Mouse (Mus musculus) bone marrow, adult 2 months (tissue): ENCODE measurements around the gene Ust. TPM values are rescaled to one million over a fixed set of nuclear protein-coding genes. Genes with fewer than 3 reads are reported as not detected.
A peak's percentile ranks its signal among the peaks of the same experiment; 100 is the strongest.

Source experiments
- H3K27ac ChIP-seq: fragments of 200-500 bp; 2 replicates; pipeline ENCODE4 v1.5.1; 2012; ENCODE audit warnings: low read depth, mild to moderate bottlenecking, control low read depth, inconsistent platforms, low read length; ENCODE audit not compliant: control insufficient read depth, poor library complexity, insufficient read depth
- H3K4me1 ChIP-seq: fragments of 200-500 bp; 2 replicates; pipeline ENCODE4 v1.6.1; 2011; ENCODE audit warnings: low read length; ENCODE audit not compliant: control insufficient read depth, insufficient read depth
- H3K4me3 ChIP-seq: fragments of 200-500 bp; replicated peaks from 2 replicates; pipeline ENCODE3; 2011; ENCODE audit warnings: mild to moderate bottlenecking, low read depth, low read length, control low read depth; ENCODE audit not compliant: control insufficient read depth
- CTCF ChIP-seq: fragments of 200-500 bp; IDR thresholded peaks from 2 replicates; pipeline ENCODE4 v1.5.1; 2011; ENCODE audit warnings: low read length, control low read depth; ENCODE audit not compliant: control insufficient read depth, insufficient read depth
- POLR2A ChIP-seq: fragments of 200-500 bp; IDR thresholded peaks from 2 replicates; pipeline ENCODE4 v1.6.1; 2011; ENCODE audit warnings: low read depth, mild to moderate bottlenecking, control low read depth, low read length, borderline replicate concordance; ENCODE audit not compliant: control insufficient read depth
- WGBS: fragments of 180-500 bp; shearing (Covaris S2); methylation state at CpG from one replicate; pipeline ENCODE4 v1.1.7; 2018; 5-methylcytosine and 5-hydroxymethylcytosine counted together
- polyA plus RNA-seq: library from polyadenylated mRNA; stranded (reverse); fragments of >200 nt; gene quantifications from 2 replicates; pipeline ENCODE4 v1.2.4, GENCODE M21; 2011; ENCODE audit warnings: low replicate concordance; ENCODE audit not compliant: missing spikeins, insufficient read depth, insufficient read length

The Ust gene
- polyA plus RNA-seq, 1 experiment = 0.47 TPM

DNA sequence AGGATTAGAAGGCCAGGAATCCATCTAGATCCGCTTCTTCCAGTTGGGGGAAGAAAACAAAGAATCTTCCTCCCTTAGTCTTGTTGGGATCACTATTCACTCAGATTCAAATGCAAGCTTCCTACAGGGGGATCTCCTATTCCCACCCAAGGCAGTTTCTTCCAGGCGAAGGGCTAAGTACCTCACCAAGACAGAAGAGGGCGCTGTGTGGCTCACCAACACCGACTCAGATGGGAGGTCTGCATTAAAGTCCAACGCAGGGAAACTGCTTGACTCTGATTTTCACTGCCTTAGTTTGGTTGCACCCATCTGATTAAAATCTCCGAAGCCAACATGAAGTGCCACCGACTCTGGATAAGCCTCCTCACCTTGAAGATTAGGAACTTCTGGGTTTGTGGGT, 10.5 kb upstream of the Ust start:
- Histone ChIP-seq H3K27ac (no peak overlapping the region), H3K4me3 (no peak overlapping the region), H3K4me1 (no peaks in the 10 kb centered on the region)
- WGBS = 49% methylated on average over 7 of the region's 7 CpGs
- TF ChIP-seq POLR2A = no peak
- peak; percentile 27; the same call in 1 of the 2 replicates for TF ChIP-seq CTCF

DNA sequence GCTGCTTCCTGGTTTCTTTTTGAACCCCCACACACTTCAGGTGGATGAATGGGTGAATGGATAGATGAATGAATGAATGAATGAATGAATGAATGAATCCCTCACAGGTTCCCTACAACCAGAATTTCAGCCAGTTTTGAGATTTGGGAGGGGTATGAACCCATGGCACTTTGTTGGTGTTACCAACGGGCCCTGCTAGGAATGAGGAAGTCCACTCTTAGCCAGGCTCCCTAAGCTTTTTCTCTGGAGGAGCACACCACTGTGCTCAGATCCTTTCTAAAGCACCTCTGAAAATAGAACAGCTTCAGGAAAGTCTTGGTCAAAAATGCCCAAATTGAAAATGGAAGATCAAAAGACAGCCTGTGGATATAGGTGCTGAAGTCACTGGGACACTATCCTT, 6.7 kb upstream of the Ust start:
- H3K4me3 ChIP-seq = no peak overlapping the region
- TF ChIP-seq CTCF = no peak
- TF ChIP-seq POLR2A = no peak
- no peak overlapping the region for H3K27ac ChIP-seq
- no peaks in the 10 kb centered on the region for H3K4me1 ChIP-seq
- 3% methylated on average over 1 of the region's 1 CpGs for WGBS

DNA sequence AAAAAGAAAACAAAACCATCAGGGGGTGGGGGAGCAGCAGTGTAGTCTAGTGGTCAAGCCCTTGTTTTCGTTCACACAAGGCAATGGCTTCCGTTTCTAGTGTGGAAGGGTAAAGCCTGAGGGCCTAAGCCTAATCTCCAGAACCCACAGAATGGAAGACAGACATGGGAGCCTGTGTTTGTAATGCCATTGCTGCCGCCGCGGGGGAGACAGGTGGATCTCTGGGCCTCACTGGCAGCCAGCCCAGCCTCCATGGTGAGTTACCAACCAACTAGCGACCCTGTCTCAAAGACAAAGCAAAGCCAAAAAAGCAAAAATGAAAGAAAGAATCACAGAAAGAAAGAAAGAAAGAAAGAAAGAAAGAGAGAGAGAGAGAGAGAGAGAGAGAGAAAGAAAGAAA, 2.9 kb upstream of the Ust start:
- TF ChIP-seq POLR2A = no peak
- TF ChIP-seq CTCF = no peak
- 83% methylated on average over 6 of the region's 6 CpGs for WGBS
- Histone ChIP-seq H3K27ac (no peak overlapping the region), H3K4me1 (no peaks in the 10 kb centered on the region; the same call in 1 of the 2 replicates), H3K4me3 (no peak overlapping the region)

DNA sequence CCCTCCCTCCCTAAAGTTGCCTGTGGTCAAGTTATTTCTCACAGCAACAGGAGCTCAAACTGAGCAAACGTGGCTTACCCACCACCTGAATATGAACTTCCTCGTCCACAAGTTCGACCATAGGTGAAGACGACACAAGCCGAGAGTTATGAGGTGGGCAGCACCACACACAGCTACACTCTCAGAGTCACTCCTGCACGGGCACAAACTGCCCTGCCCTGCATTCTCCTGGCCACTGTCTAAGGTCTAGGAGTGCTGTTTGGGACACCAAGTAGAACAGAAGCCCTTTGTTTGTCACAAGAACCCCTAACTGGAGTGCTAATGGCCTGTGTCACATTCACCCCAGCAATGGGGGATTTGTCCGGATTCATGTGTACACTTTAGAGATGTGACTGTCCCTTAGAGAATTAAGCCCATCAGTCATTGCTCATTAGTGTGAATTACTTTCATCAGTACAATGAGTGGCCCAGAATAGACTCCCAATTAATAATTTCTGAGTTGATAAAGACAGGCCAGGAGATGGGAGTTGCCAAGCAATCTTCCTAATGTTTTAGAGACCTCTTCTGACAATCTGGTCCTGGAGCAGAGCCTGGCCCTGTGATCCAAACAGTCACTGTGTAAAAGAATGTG, 2.3 kb upstream of the Ust start:
- TF ChIP-seq CTCF (no peak), POLR2A (no peak)
- Histone ChIP-seq H3K27ac (no peak overlapping the region), H3K4me3 (no peak overlapping the region), H3K4me1 (no peaks in the 10 kb centered on the region; the same call in 1 of the 2 replicates)
- WGBS = 57% methylated on average over 7 of the region's 7 CpGs

- 2% methylated on average over 18 of the region's 18 CpGs for WGBS
- H3K27ac ChIP-seq = no peak overlapping the region
- peak overlapping the region; percentile 73 for H3K4me3 ChIP-seq
Observed at GRCm38 (mm10) chr10:8519014-8519491, 428 bp upstream of the Ust start.

DNA sequence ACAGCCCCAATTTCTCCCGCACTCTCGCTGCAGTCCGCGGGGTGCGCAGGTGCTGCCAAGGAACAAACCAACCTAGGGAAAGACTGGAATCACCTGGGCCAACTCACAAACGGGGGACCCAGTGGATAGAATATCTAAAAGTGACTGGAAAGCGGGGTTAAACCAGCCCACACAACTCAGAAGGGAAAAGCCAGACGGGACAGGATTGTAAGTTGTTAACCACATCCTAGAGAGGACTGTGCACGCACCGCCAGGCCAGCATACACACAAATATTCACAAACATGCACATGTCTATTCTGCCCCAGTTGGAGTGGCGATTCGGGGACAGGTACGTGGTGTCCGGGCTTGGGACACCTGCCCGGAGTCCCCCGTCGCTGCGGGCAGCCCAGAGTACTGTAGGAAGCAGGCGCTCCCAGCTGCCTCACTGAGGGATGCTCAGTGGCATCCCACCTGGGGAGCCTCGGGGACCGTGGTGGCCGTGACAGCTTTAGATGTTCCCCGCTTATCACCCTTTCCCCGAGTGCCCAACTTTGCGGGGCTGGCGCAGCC, 959 bp downstream of the Ust start:
- WGBS = 2% methylated on average over 26 of the region's 26 CpGs
- Histone ChIP-seq H3K4me1 (no peaks in the 10 kb centered on the region; the same call in 1 of the 2 replicates), H3K4me3 (peak overlapping the region; percentile 73), H3K27ac (no peak overlapping the region; the same call in 1 of the 2 replicates)
- TF ChIP-seq POLR2A = no peak
- no peak for TF ChIP-seq CTCF

More at GRCm38 (mm10) chr10:8519014-8519491, 428 bp upstream of the Ust start:
- TF ChIP-seq CTCF (no peak), POLR2A (no peak)
- H3K4me1 ChIP-seq = no peaks in the 10 kb centered on the region; the same call in 1 of the 2 replicates

DNA sequence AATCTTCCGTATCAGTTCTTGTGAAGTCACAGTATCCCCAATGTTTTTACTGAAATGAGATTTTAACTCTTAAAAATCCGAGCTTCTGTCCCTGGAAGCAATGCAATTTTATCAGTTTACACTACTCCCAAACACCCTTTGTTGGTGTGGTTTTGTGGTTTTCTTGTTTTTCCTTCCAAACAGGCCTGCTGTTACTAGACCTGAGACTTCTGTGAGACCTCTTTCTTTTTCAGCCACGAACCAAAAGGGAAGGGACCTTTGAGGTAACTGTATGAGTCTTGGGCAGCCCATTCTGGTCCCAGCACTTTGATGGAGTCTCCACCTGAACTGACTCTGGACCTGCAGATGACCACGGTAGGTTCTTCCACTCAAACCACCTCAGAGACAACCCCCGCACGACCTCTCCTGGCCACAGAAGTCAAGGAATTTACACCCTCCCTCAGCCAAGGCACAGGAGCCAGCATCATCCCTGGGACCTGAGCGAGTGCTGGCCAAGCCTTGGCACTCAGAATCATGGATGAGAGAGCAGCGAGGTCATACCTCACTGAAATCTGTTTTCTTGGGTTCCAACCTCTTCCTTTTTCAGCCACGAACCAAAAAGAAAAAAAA, 1.6 kb downstream of the Ust start:
- 6% methylated on average over 9 of the region's 9 CpGs for WGBS
- no peaks in the 10 kb centered on the region; the same call in 1 of the 2 replicates for H3K4me1 ChIP-seq
- no peak overlapping the region for H3K4me3 ChIP-seq
- H3K27ac ChIP-seq = no peak overlapping the region; the same call in 1 of the 2 replicates
- TF ChIP-seq POLR2A (no peak), CTCF (no peak)

DNA sequence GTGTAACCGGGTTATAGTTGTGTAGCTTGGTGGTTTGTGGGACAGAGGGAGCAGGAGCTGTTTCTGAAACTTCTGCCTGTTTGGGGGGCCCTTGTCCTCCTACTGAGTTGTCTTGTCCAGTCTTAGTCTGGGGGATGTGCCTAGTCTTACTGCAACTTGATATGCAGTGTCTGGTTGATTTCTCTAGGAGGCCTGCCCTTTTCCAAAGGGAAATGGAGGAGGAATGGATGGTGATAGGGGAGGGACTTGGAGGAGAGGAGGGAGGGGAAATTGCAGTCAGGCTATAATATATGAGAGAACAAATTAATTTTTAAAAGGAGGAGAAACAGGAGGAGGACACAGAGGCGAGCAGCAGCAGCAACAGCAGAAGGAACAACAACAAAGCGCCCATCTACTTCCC, 4.9 kb downstream of the Ust start:
- H3K27ac ChIP-seq = no peak overlapping the region
- WGBS = 65% methylated on average over 3 of the region's 3 CpGs
- TF ChIP-seq POLR2A (no peak), CTCF (no peak)

More for the DNA sequence above, 4.9 kb downstream of the Ust start:
- H3K4me3 ChIP-seq = no peak overlapping the region
- H3K4me1 ChIP-seq = no peaks in the 10 kb centered on the region; the same call in 1 of the 2 replicates
